Comparison of ENCODE assay signal across 15 mouse cellular contexts in genomic region chr7:29338984-29339679, GRCm38 (mm10). TPM values are rescaled to one million over a fixed set of nuclear protein-coding genes. Genes with fewer than 3 reads are reported as not detected.
DNase-seq lines count a peak whose midpoint lies in the region; ATAC-seq and TF ChIP-seq lines count a peak whose summit lies in the region.
"Had no signal": no experiment of that assay in that cellular context is flagged by ENCODE, and none has a peak within 500 bp of the region (broad histone marks: within the 10 kb centered on the region; RNA-seq: fewer than 3 reads in every experiment).

No protein-coding gene starts in this region.

- no peaks in the 10 kb centered on the region for H3K27me3 ChIP-seq in midbrain, embryonic 13.5 days
- no peaks in the 10 kb centered on the region for H3K27me3 ChIP-seq in midbrain, embryonic 16.5 days (ENCODE audit: control insufficient read depth, insufficient read depth, low read depth, low read length)
- H3K27me3 ChIP-seq in liver, adult 2 months (ENCODE audit: control insufficient read depth, insufficient read depth, low read length), result no peaks in the 10 kb centered on the region
- H3K27me3 ChIP-seq: CH12.LX; forebrain, embryonic 15.5 days had no signal

- H3K9me3 ChIP-seq in midbrain, embryonic 13.5 days, result no peaks in the 10 kb centered on the region
- H3K9me3 ChIP-seq in midbrain, embryonic 16.5 days (replicated peaks; ENCODE audit: control insufficient read depth, low read length, poor library complexity, severe bottlenecking), result no peaks in the 10 kb centered on the region
- H3K9me3 ChIP-seq: embryonic facial prominence, embryonic 10.5 days; forebrain, embryonic 15.5 days had no signal

- peaks cover 17% of the 10 kb centered on the region for H3K4me1 ChIP-seq in midbrain, embryonic 13.5 days (replicated peaks)
- H3K4me1 ChIP-seq in midbrain, embryonic 16.5 days (ENCODE audit: control insufficient read depth, insufficient read depth, low read length), result peaks cover 5% of the 10 kb centered on the region
- peaks cover 17% of the 10 kb centered on the region for H3K4me1 ChIP-seq in liver, adult 2 months (ENCODE audit: control insufficient read depth, insufficient read depth, low read length)

- H3K27ac ChIP-seq in midbrain, embryonic 13.5 days, result 0 out of 2 replicates have a peak overlapping the region, but pooled peaks have one; percentile 19
- H3K27ac ChIP-seq in midbrain, embryonic 16.5 days (ENCODE audit: low read length), result no peak overlapping the region
- H3K27ac ChIP-seq in liver, adult 2 months (replicated peaks; ENCODE audit: insufficient read depth, low read depth, low read length), result peak overlapping the region; percentile 94
- H3K27ac ChIP-seq in gastrocnemius, adult 2 months, result no peak overlapping the region
- H3K27ac ChIP-seq: embryonic facial prominence, embryonic 10.5 days; forebrain, embryonic 15.5 days had no signal

- no peak overlapping the region for H3K4me2 ChIP-seq in midbrain, embryonic 13.5 days (replicated peaks)
- no peak overlapping the region for H3K4me2 ChIP-seq in midbrain, embryonic 16.5 days (ENCODE audit: low read length)
- H3K4me2 ChIP-seq: forebrain, embryonic 15.5 days had no signal

- no peak overlapping the region for H3K4me3 ChIP-seq in midbrain, embryonic 13.5 days (replicated peaks)
- no peak overlapping the region for H3K4me3 ChIP-seq in midbrain, embryonic 16.5 days (ENCODE audit: low read depth, low read length)
- H3K4me3 ChIP-seq in liver, adult 2 months (ENCODE audit: insufficient read depth, low read depth, low read length), result peak overlapping the region; percentile 29
- no peak overlapping the region for H3K4me3 ChIP-seq in gastrocnemius, adult 2 months
- H3K4me3 ChIP-seq: embryonic facial prominence, embryonic 10.5 days; forebrain, embryonic 15.5 days had no signal

- H3K36me3 ChIP-seq in midbrain, embryonic 13.5 days, result peaks cover 18% of the 10 kb centered on the region; the same call in 1 of the 2 replicates
- H3K36me3 ChIP-seq in midbrain, embryonic 16.5 days (ENCODE audit: control insufficient read depth, insufficient read depth, low read length), result peaks cover 7% of the 10 kb centered on the region; the same call in 1 of the 2 replicates
- H3K36me3 ChIP-seq in liver, adult 2 months (ENCODE audit: control insufficient read depth, insufficient read depth, low read length), result no peaks in the 10 kb centered on the region

- no peak for TF ChIP-seq CTCF in liver, adult 2 months (IDR thresholded peaks at IDR 0.05; ENCODE audit: low read depth, low read length)
- no peak for TF ChIP-seq CTCF in gastrocnemius, adult 2 months (IDR thresholded peaks at IDR 0.05)

- DNase-seq in c-Kit-positive CD71-positive TER-119-negative erythroid progenitor cells, embryonic 14.5 days (ENCODE audit: low read depth), result peak; percentile 90
- peak; percentile 91 for DNase-seq in liver, adult 2 months (ENCODE audit: extremely low read depth, low read depth, low spot score)
- peak; percentile 70 to 77 for DNase-seq in spleen, postnatal 4 days (ENCODE audit: low spot score in 2 of 2)
- DNase-seq in gastrocnemius, adult 2 months, result no peak
- no peak for DNase-seq in cerebellum, adult 11 months
- DNase-seq: cerebellum, adult 11-12 months; heart, postnatal 14 days; thymus, postnatal 36 days had no signal

- no peak for TF ChIP-seq POLR2A in liver, adult 2 months (IDR thresholded peaks at IDR 0.05; ENCODE audit: extremely low read depth, insufficient read depth, low read length)

- intact Hi-C loops in gastrocnemius, adult 2 months (cut with DNase I), result no loop called here

- peaks cover 12% of the 10 kb centered on the region; the same call in 1 of the 2 replicates for H3K79me2 ChIP-seq in liver, adult 2 months (ENCODE audit: control insufficient read depth, insufficient read depth, low read length)

- H3K9ac ChIP-seq in midbrain, embryonic 13.5 days (replicated peaks), result no peak overlapping the region
- no peak overlapping the region for H3K9ac ChIP-seq in midbrain, embryonic 16.5 days (ENCODE audit: low read depth, low read length)
- peak overlapping the region; percentile 64 for H3K9ac ChIP-seq in liver, adult 2 months (ENCODE audit: low read depth, low read length)
- H3K9ac ChIP-seq: forebrain, embryonic 15.5 days had no signal

- WGBS in midbrain, embryonic 13.5 days, result 84% methylated on average over 14 of the region's 14 CpGs
- 84% methylated on average over 14 of the region's 14 CpGs for WGBS in midbrain, embryonic 16.5 days
- WGBS in liver, adult 2 months, result 17% methylated on average over 14 of the region's 14 CpGs

- ATAC-seq in midbrain, embryonic 13.5 days, result no peak
- no peak for ATAC-seq in midbrain, embryonic 16.5 days
- ATAC-seq: forebrain, embryonic 15.5 days; lung, postnatal 0 days had no signal

RNA-seq across cellular contexts. Expression of gene Dpf1, which starts 35.4 kb away (rescaled TPM):
- polyA plus RNA-seq in midbrain, embryonic 13.5 days (2015; fragmentation: Nextera tagmentation; extraction: Ambion mirVana), result 201 and 213 TPM in 2 replicates
- polyA plus RNA-seq in midbrain, embryonic 16.5 days (2015; fragmentation: Nextera tagmentation; extraction: Ambion mirVana), result 223 and 226 TPM in 2 replicates
- total RNA-seq in liver, adult 2 months (2014; rRNA removed), result 0.13 TPM in 1 of 2 replicates, not detected in the other
- polyA plus RNA-seq in liver, adult 2 months (2012; rRNA removed), result 0.05 and 0.28 TPM in 2 replicates
- total RNA-seq in gastrocnemius, adult 2 months (2021), result 1 to 10 TPM in 1 of 2 experiments, under 1 TPM in 1; 0.86 to 2.6 TPM
- total RNA-seq: monocyte, adult 5-6 weeks had no signal

RNA-seq across cellular contexts. Expression of gene Ppp1r14a, which starts 50.0 kb away (rescaled TPM):
- polyA plus RNA-seq in midbrain, embryonic 13.5 days (2015; fragmentation: Nextera tagmentation; extraction: Ambion mirVana), result 7.9 and 8.1 TPM in 2 replicates
- 2.5 and 2.7 TPM in 2 replicates for polyA plus RNA-seq in midbrain, embryonic 16.5 days (2015; fragmentation: Nextera tagmentation; extraction: Ambion mirVana)
- 1.0 and 1.7 TPM in 2 replicates for total RNA-seq in liver, adult 2 months (2014; rRNA removed)
- polyA plus RNA-seq in liver, adult 2 months (2012; rRNA removed), result 5.0 and 11.3 TPM in 2 replicates
- total RNA-seq in gastrocnemius, adult 2 months (2021), result 1 to 10 TPM; 3.8 to 4.5 TPM
- total RNA-seq: CH12.LX; monocyte, adult 5-6 weeks had no signal

RNA-seq across cellular contexts. Expression of gene Spint2, which starts 57.4 kb away (rescaled TPM):
- polyA plus RNA-seq in midbrain, embryonic 13.5 days (2015; fragmentation: Nextera tagmentation; extraction: Ambion mirVana), result 26.1 and 28.7 TPM in 2 replicates
- polyA plus RNA-seq in midbrain, embryonic 16.5 days (2015; fragmentation: Nextera tagmentation; extraction: Ambion mirVana), result 81.2 and 89.7 TPM in 2 replicates
- total RNA-seq in liver, adult 2 months (2014; rRNA removed), result 24.8 and 28.9 TPM in 2 replicates
- polyA plus RNA-seq in liver, adult 2 months (2012; rRNA removed), result 120 and 133 TPM in 2 replicates
- 1 to 10 TPM; 4.7 to 6.0 TPM for total RNA-seq in gastrocnemius, adult 2 months (2021)

Comparison
In these comparisons a context has a peak if more than half of its experiments do, and no peak if none do; other contexts are left out.
1. H3K27ac ChIP-seq: peak in midbrain, embryonic 13.5 days (single experiment) and liver, adult 2 months (single experiment); none in midbrain, embryonic 16.5 days (single experiment) and gastrocnemius, adult 2 months (single experiment).
2. DNase-seq: peak in c-Kit-positive CD71-positive TER-119-negative erythroid progenitor cells, embryonic 14.5 days (single experiment), liver, adult 2 months (single experiment) and spleen, postnatal 4 days (2 of 2); none in gastrocnemius, adult 2 months (single experiment) and cerebellum, adult 11 months (single experiment).
3. RNA of gene Dpf1, which starts 35.4 kb away (polyA plus RNA-seq): 223 to 226 TPM in midbrain, embryonic 16.5 days and 201 to 213 TPM in midbrain, embryonic 13.5 days; 0.05 to 0.28 TPM in liver, adult 2 months; every median in the first group is over 100 times any median in the second.